Mouse (Mus musculus) ES-E14 (cell line): Measurements from ENCODE around the gene Twnk.

Experiments used
- CHD2 ChIP-seq: IDR thresholded peaks from 2 replicates; pipeline ENCODE4 v1.6.1; 2014; ENCODE audit warnings: mild to moderate bottlenecking, low read depth, low read length, inconsistent platforms
- HCFC1 ChIP-seq: IDR thresholded peaks from 2 replicates; pipeline ENCODE4 v1.6.1; 2012; ENCODE audit warnings: low read length, inconsistent platforms, borderline replicate concordance; ENCODE audit not compliant: insufficient read depth
- ZNF384 ChIP-seq: IDR thresholded peaks from 2 replicates; pipeline ENCODE4 v1.6.1; 2012; ENCODE audit warnings: low read depth, low read length, inconsistent platforms

DNA sequence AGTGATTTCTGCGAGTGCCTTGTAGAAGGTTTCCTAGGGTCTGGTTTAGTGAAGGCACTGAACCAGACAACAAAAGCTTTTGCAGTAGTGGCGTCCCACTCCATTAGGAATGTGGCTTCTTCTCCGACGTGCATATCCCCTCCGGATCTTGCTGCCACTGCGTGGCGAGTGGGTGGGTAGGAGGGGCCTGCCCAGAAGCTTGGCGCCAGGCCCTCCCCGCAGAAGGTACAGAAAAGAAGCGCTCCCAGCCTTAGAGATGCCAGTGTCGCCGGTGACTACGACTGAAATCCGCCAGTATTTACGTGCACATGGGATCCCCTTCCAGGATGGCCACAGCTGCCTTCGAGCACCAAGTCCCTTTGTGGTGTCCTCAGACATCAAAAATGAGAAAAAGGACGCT is 1.6 kb downstream of the Twnk start:
- TF ChIP-seq CHD2 (no peak), ZNF384 (no peak), HCFC1 (no peak)
